Mouse (Mus musculus): ENCODE data around the gene Cog1.

DNA sequence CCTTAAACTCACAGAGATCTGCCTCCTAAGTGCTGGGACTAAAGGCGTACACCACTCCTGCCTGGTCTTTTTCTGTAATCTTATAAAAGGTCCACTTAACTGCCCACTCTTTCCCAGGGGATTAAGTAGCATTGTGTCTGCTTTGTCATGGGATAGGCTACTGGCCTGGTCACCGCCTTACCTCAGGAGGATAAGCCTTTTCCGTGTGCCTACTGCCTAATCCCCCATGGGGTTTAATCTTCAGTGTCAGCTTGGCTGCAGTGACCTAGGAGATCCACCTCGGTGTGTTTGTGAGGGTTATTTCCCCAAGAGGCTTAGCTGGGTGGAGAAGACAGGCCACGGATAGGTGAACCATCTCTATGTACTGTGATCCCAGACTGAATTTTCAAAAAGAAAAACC is 48.6 kb downstream of the Cog1 start:
- TF ChIP-seq CTCF (IDR thresholded peaks at IDR 0.05 in 2 of 3, conservative IDR thresholded peaks at IDR 0.05 in 1 of 3; ENCODE audit: control insufficient read depth in 1 of 3, insufficient read depth in 1 of 3, low read depth in 2 of 3, low read length in 3 of 3, poor library complexity in 1 of 3, severe bottlenecking in 1 of 3) = no peak
- no peak for TF ChIP-seq EP300 (IDR thresholded peaks at IDR 0.05; ENCODE audit: low read depth in 1 of 2, low read length in 2 of 2)
- no peak for TF ChIP-seq POLR2A (IDR thresholded peaks at IDR 0.05; ENCODE audit: control insufficient read depth in 1 of 2, insufficient read depth in 1 of 2, low read depth in 1 of 2, low read length in 2 of 2, poor library complexity in 1 of 2)
- no peak for TF ChIP-seq ETS1 (IDR thresholded peaks at IDR 0.05; ENCODE audit: low read depth, low read length)
- TF ChIP-seq HCFC1 (IDR thresholded peaks at IDR 0.05; ENCODE audit: low read depth, low read length) = no peak
- TF ChIP-seq MAZ (IDR thresholded peaks at IDR 0.05; ENCODE audit: low read depth, low read length) = no peak
- TF ChIP-seq MYB (IDR thresholded peaks at IDR 0.05; ENCODE audit: low read depth, low read length) = no peak
- no peak for TF ChIP-seq CHD2 (IDR thresholded peaks at IDR 0.05; ENCODE audit: low read length)
- no peak for TF ChIP-seq GABPA (IDR thresholded peaks at IDR 0.05; ENCODE audit: low read depth, low read length)
- TF ChIP-seq TCF12 (IDR thresholded peaks at IDR 0.05; ENCODE audit: low read depth, low read length) = no peak
- TF ChIP-seq RAD21 (IDR thresholded peaks at IDR 0.05; ENCODE audit: low read depth, low read length) = no peak
- TF ChIP-seq MAX (IDR thresholded peaks at IDR 0.05; ENCODE audit: low read length) = no peak

Measured in MEL (cell line).